Mouse (Mus musculus): ENCODE results near the gene Ovol3.

DNA sequence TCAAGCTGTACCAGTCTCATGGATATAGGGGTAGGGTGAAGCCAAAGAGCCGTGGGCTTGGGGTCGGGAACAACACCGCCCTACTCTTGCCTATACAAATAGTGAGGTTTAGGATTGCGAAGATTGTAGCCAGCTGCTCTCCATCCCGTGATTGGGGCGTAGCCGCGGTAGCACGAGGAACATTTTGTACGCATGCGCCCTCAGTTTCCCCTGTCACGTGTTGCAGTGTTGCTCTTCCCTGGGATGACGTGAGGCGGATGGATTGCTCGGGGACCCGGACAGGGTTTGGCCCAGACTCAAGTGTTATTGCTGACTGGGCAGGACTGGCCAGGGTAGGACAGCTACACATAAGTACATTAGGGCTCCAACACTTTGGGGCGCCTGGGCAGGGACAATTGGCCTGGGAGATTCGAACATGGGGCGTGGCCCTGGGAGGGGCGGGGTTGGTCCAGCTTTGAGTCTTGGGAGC is 45.2 kb upstream of the Ovol3 start:
- TF ChIP-seq POLR2A (IDR thresholded peaks at IDR 0.05; ENCODE audit: extremely low read depth, insufficient read depth, low read length) (no peak), CTCF (IDR thresholded peaks at IDR 0.05; ENCODE audit: low read depth, low read length) (no peak)

Data from liver, adult 2 months (tissue).